Mouse (Mus musculus): Measurements from ENCODE around the gene Gtf3a. TPM values are rescaled to one million over a fixed set of nuclear protein-coding genes. Genes with fewer than 3 reads are reported as not detected.
"Not testable (repeated sequence)": the region's sequence is repeated elsewhere in the genome, so short reads cannot be mapped to it uniquely, and the experiment has no call there.

Gtf3a gene
- polyA plus RNA-seq, 1 experiment from 2014 or later = 99.5 TPM

GRCm38 (mm10) chr5:146914088-146914766 is 34.2 kb upstream of the Gtf3a start:
- DNase-seq (ENCODE audit: low spot score) (peak; percentile 78), ATAC-seq (ENCODE audit: low FRiP score) (peak; percentile 21; the same call in 1 of the 2 replicates)
- no peak overlapping the region for H3K4me3 ChIP-seq (replicated peaks; ENCODE audit: low read length)
- H3K27ac ChIP-seq = no peak overlapping the region
- H3K9ac ChIP-seq = no peak overlapping the region
- WGBS = 27% methylated on average over 9 of the region's 9 CpGs
- no peaks in the 10 kb centered on the region for H3K9me3 ChIP-seq (ENCODE audit: control insufficient read depth, low read length)
- H3K4me2 ChIP-seq (replicated peaks) = no peak overlapping the region
- no peaks in the 10 kb centered on the region for H3K4me1 ChIP-seq (replicated peaks; ENCODE audit: control insufficient read depth, insufficient read depth, low read length)
- H3K27me3 ChIP-seq (ENCODE audit: control insufficient read depth, insufficient read depth, low read length) = 0 out of 2 replicates have a peak, but pooled peaks cover 6% of the 10 kb centered on the region
- no peaks in the 10 kb centered on the region for H3K36me3 ChIP-seq (replicated peaks; ENCODE audit: control insufficient read depth, insufficient read depth)

GRCm38 (mm10) chr5:146916273-146916672 is 32.2 kb upstream of the Gtf3a start:
- Histone ChIP-seq H3K4me3 (replicated peaks; ENCODE audit: low read length) (no peak overlapping the region), H3K27me3 (ENCODE audit: control insufficient read depth, insufficient read depth, low read length) (0 out of 2 replicates have a peak, but pooled peaks cover 6% of the 10 kb centered on the region), H3K4me2 (replicated peaks) (no peak overlapping the region), H3K9ac (no peak overlapping the region), H3K36me3 (replicated peaks; ENCODE audit: control insufficient read depth, insufficient read depth) (no peaks in the 10 kb centered on the region), H3K4me1 (replicated peaks; ENCODE audit: control insufficient read depth, insufficient read depth, low read length) (peaks cover 9% of the 10 kb centered on the region), H3K27ac (no peak overlapping the region), H3K9me3 (ENCODE audit: control insufficient read depth, low read length) (no peaks in the 10 kb centered on the region)
- no peak for DNase-seq (ENCODE audit: low spot score)
- ATAC-seq (ENCODE audit: low FRiP score) = no peak
- 77% methylated on average over 8 of the region's 8 CpGs for WGBS

GRCm38 (mm10) chr5:146916806-146917205 is 31.7 kb upstream of the Gtf3a start:
- Histone ChIP-seq H3K36me3 (replicated peaks; ENCODE audit: control insufficient read depth, insufficient read depth) (no peaks in the 10 kb centered on the region), H3K4me2 (replicated peaks) (no peak overlapping the region), H3K9me3 (ENCODE audit: control insufficient read depth, low read length) (no peaks in the 10 kb centered on the region), H3K4me3 (replicated peaks; ENCODE audit: low read length) (no peak overlapping the region), H3K4me1 (replicated peaks; ENCODE audit: control insufficient read depth, insufficient read depth, low read length) (peaks cover 9% of the 10 kb centered on the region), H3K9ac (no peak overlapping the region), H3K27ac (no peak overlapping the region), H3K27me3 (ENCODE audit: control insufficient read depth, insufficient read depth, low read length) (0 out of 2 replicates have a peak, but pooled peaks cover 6% of the 10 kb centered on the region)
- 45% methylated on average over 6 of the region's 6 CpGs for WGBS
- no peak for ATAC-seq (ENCODE audit: low FRiP score)
- no peak for DNase-seq (ENCODE audit: low spot score)

GRCm38 (mm10) chr5:146917357-146917756 is 31.1 kb upstream of the Gtf3a start:
- H3K9me3 ChIP-seq (ENCODE audit: control insufficient read depth, low read length) = not testable (repeated sequence)
- 82% methylated on average over 6 of the region's 6 CpGs for WGBS

GRCm38 (mm10) chr5:146919874-146920273 is 28.6 kb upstream of the Gtf3a start:
- Histone ChIP-seq H3K9ac (peak overlapping the region; percentile 51; the same call in 1 of the 2 replicates), H3K4me3 (replicated peaks; ENCODE audit: low read length) (peak overlapping the region; percentile 25), H3K27ac (no peak overlapping the region), H3K4me2 (replicated peaks) (peak overlapping the region; percentile 60), H3K9me3 (ENCODE audit: control insufficient read depth, low read length) (no peaks in the 10 kb centered on the region), H3K27me3 (ENCODE audit: control insufficient read depth, insufficient read depth, low read length) (no peaks in the 10 kb centered on the region), H3K36me3 (replicated peaks; ENCODE audit: control insufficient read depth, insufficient read depth) (no peaks in the 10 kb centered on the region), H3K4me1 (replicated peaks; ENCODE audit: control insufficient read depth, insufficient read depth, low read length) (peaks cover 9% of the 10 kb centered on the region)
- DNase-seq (ENCODE audit: low spot score) (no peak), ATAC-seq (ENCODE audit: low FRiP score) (no peak)
- WGBS = 22% methylated on average over 6 of the region's 6 CpGs

More at GRCm38 (mm10) chr5:146917357-146917756, 31.1 kb upstream of the Gtf3a start:
- not testable (repeated sequence) for H3K4me1 ChIP-seq (replicated peaks; ENCODE audit: control insufficient read depth, insufficient read depth, low read length); H3K4me3 ChIP-seq (replicated peaks; ENCODE audit: low read length); H3K27me3 ChIP-seq (ENCODE audit: control insufficient read depth, insufficient read depth, low read length); H3K27ac ChIP-seq; H3K9ac ChIP-seq; H3K36me3 ChIP-seq (replicated peaks; ENCODE audit: control insufficient read depth, insufficient read depth); ATAC-seq (ENCODE audit: low FRiP score); H3K4me2 ChIP-seq (replicated peaks); DNase-seq (ENCODE audit: low spot score)

GRCm38 (mm10) chr5:146920314-146921161 is 27.9 kb upstream of the Gtf3a start:
- H3K4me3 ChIP-seq (replicated peaks; ENCODE audit: low read length) = peak overlapping the region; percentile 25
- H3K4me2 ChIP-seq (replicated peaks) = peak overlapping the region; percentile 60
- 0 out of 2 replicates have a peak, but pooled peaks cover 3% of the 10 kb centered on the region for H3K9me3 ChIP-seq (ENCODE audit: control insufficient read depth, low read length)
- DNase-seq (ENCODE audit: low spot score) (peak; percentile 29), ATAC-seq (ENCODE audit: low FRiP score) (peak; percentile 48; the same call in 1 of the 2 replicates)
- H3K4me1 ChIP-seq (replicated peaks; ENCODE audit: control insufficient read depth, insufficient read depth, low read length) = peaks cover 9% of the 10 kb centered on the region
- H3K9ac ChIP-seq = peak overlapping the region; percentile 51
- WGBS = 4% methylated on average over 21 of the region's 27 CpGs
- no peaks in the 10 kb centered on the region for H3K36me3 ChIP-seq (replicated peaks; ENCODE audit: control insufficient read depth, insufficient read depth)
- H3K27ac ChIP-seq = no peak overlapping the region
- no peaks in the 10 kb centered on the region for H3K27me3 ChIP-seq (ENCODE audit: control insufficient read depth, insufficient read depth, low read length)

GRCm38 (mm10) chr5:146921224-146921623 is 27.2 kb upstream of the Gtf3a start:
- peak overlapping the region; percentile 25; the same call in 1 of the 2 replicates for H3K4me3 ChIP-seq (replicated peaks; ENCODE audit: low read length)
- 0 out of 2 replicates have a peak, but pooled peaks cover 4% of the 10 kb centered on the region for H3K9me3 ChIP-seq (ENCODE audit: control insufficient read depth, low read length)
- H3K4me1 ChIP-seq (replicated peaks; ENCODE audit: control insufficient read depth, insufficient read depth, low read length) = peaks cover 9% of the 10 kb centered on the region
- no peak overlapping the region for H3K27ac ChIP-seq
- DNase-seq (ENCODE audit: low spot score) = no peak
- peak overlapping the region; percentile 51; the same call in 1 of the 2 replicates for H3K9ac ChIP-seq
- H3K36me3 ChIP-seq (replicated peaks; ENCODE audit: control insufficient read depth, insufficient read depth) = no peaks in the 10 kb centered on the region
- 38% methylated on average over 8 of the region's 8 CpGs for WGBS
- H3K27me3 ChIP-seq (ENCODE audit: control insufficient read depth, insufficient read depth, low read length) = no peaks in the 10 kb centered on the region
- H3K4me2 ChIP-seq (replicated peaks) = peak overlapping the region; percentile 60
- ATAC-seq (ENCODE audit: low FRiP score) = no peak

- DNase-seq (ENCODE audit: low spot score) (no peak), ATAC-seq (ENCODE audit: low FRiP score) (no peak)
- Histone ChIP-seq H3K9me3 (ENCODE audit: control insufficient read depth, low read length) (0 out of 2 replicates have a peak, but pooled peaks cover 4% of the 10 kb centered on the region), H3K9ac (no peak overlapping the region), H3K27ac (no peak overlapping the region), H3K36me3 (replicated peaks; ENCODE audit: control insufficient read depth, insufficient read depth) (no peaks in the 10 kb centered on the region), H3K4me3 (replicated peaks; ENCODE audit: low read length) (no peak overlapping the region), H3K4me1 (replicated peaks; ENCODE audit: control insufficient read depth, insufficient read depth, low read length) (peaks cover 9% of the 10 kb centered on the region), H3K4me2 (replicated peaks) (no peak overlapping the region), H3K27me3 (ENCODE audit: control insufficient read depth, insufficient read depth, low read length) (no peaks in the 10 kb centered on the region)
- WGBS = 88% methylated on average over 5 of the region's 5 CpGs
Observed at GRCm38 (mm10) chr5:146923547-146923946, 24.9 kb upstream of the Gtf3a start.

GRCm38 (mm10) chr5:146926673-146927072 is 21.8 kb upstream of the Gtf3a start:
- Histone ChIP-seq H3K4me2 (replicated peaks) (no peak overlapping the region), H3K4me3 (replicated peaks; ENCODE audit: low read length) (no peak overlapping the region), H3K27ac (no peak overlapping the region), H3K36me3 (replicated peaks; ENCODE audit: control insufficient read depth, insufficient read depth) (no peaks in the 10 kb centered on the region), H3K9me3 (ENCODE audit: control insufficient read depth, low read length) (0 out of 2 replicates have a peak, but pooled peaks cover 4% of the 10 kb centered on the region), H3K27me3 (ENCODE audit: control insufficient read depth, insufficient read depth, low read length) (no peaks in the 10 kb centered on the region), H3K9ac (no peak overlapping the region), H3K4me1 (replicated peaks; ENCODE audit: control insufficient read depth, insufficient read depth, low read length) (no peaks in the 10 kb centered on the region)
- 89% methylated on average over 5 of the region's 5 CpGs for WGBS
- ATAC-seq (ENCODE audit: low FRiP score) (no peak), DNase-seq (ENCODE audit: low spot score) (no peak)

Measured in hindbrain, embryonic 14.5 days (tissue).